Mouse (Mus musculus): ENCODE measurements around the gene Itprip.

- TF ChIP-seq TAL1 (IDR thresholded peaks at IDR 0.05; ENCODE audit: low read length) (no peak), GATA1 (IDR thresholded peaks at IDR 0.05; ENCODE audit: low read length) (no peak)
Observed at GRCm38 (mm10) chr19:47918455-47919101, 521 bp downstream of the Itprip start.
